Comparison of ENCODE assay signal across 13 mouse cellular contexts in genomic region chr5:115100473-115100872, GRCm38 (mm10). TPM values are rescaled to one million over a fixed set of nuclear protein-coding genes. Genes with fewer than 3 reads are reported as not detected.
"Had no signal": no experiment of that assay in that cellular context is flagged by ENCODE, and none has a peak within 500 bp of the region (broad histone marks: within the 10 kb centered on the region; RNA-seq: fewer than 3 reads in every experiment).

No protein-coding gene starts in this region.

- H3K4me1 ChIP-seq: neural tube, embryonic 13.5 days had no signal

- H3K9ac ChIP-seq: liver, embryonic 13.5 days; neural tube, embryonic 13.5 days had no signal

- H3K4me2 ChIP-seq: liver, embryonic 13.5 days; neural tube, embryonic 13.5 days had no signal

- H3K9me3 ChIP-seq: liver, embryonic 13.5 days; neural tube, embryonic 13.5 days had no signal

- H3K27me3 ChIP-seq: liver, embryonic 13.5 days; neural tube, embryonic 13.5 days had no signal

- H3K27ac ChIP-seq: left cerebral cortex, adult 2 months; liver, embryonic 13.5 days; neural tube, embryonic 13.5 days had no signal

- ATAC-seq: lung, postnatal 0 days had no signal

- DNase-seq: kidney, adult 11 months; kidney, adult 9 months; kidney, postnatal 10 days; kidney, postnatal 4 days; liver, embryonic 13.5 days; lung, adult 2 months; midbrain, embryonic 14.5 days; retina, postnatal 1 day; right cerebral cortex, postnatal 14 days had no signal

- H3K4me3 ChIP-seq: left cerebral cortex, adult 2 months; liver, embryonic 13.5 days; neural tube, embryonic 13.5 days had no signal

RNA-seq across cellular contexts. Expression of gene Gm10401, which starts 2.4 kb away (rescaled TPM):
- polyA plus RNA-seq: lung, adult 2 months; small intestine, adult 2 months had no signal
